In the genomic region with DNA sequence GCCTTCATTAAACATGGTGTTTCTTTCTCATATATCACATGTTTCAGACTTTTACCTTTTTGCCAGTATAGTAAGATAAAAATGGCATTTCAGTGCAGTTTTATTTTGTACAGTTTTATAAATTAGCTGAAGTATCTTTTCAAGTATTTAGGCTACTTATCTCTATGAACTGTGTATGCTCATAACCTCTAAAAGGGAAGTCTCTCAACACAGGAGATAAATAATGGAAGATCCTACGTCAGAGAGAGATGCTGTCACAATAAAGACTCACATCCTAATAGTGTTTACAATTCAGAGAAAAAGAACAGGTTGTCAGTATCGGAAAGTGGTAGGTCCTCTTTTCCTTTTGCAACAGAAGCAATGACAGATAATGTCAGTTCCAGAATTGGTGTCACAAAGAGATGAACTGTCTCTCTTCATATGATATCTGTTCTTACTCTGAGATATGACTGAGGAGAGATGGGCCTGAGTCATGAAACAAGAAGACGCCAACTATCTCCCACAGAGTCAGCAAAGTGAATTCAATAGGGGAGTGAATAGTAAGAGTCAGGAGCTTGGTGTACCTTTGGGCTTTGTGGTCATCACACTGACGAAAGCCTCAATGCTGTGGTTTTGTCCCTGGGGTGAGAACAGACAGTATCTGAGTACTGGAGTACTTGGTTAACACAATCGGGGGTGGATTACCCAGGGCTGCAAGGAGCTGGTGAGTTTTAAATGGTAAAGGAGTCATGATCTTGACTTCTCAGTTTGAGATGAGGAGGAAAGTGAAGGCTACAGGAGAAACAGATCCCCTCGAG, we compare ENCODE assay signal across 18 mouse cellular contexts.
"Had no signal": no experiment of that assay in that cellular context is flagged by ENCODE, and none has a peak within 500 bp of the region (broad histone marks: within the 10 kb centered on the region; RNA-seq: fewer than 3 reads in every experiment).

No protein-coding gene starts in this region.

- H3K4me2 ChIP-seq: limb, embryonic 12.5 days; liver, embryonic 13.5 days; lung, embryonic 15.5 days; midbrain, embryonic 11.5 days; midbrain, embryonic 15.5 days; neural tube, embryonic 15.5 days; stomach, embryonic 15.5 days had no signal

- H3K4me1 ChIP-seq: limb, embryonic 12.5 days; liver, embryonic 13.5 days; lung, embryonic 15.5 days; midbrain, embryonic 15.5 days; neural tube, embryonic 15.5 days; stomach, embryonic 15.5 days had no signal

- H3K27ac ChIP-seq: limb, embryonic 12.5 days; liver, embryonic 13.5 days; lung, embryonic 15.5 days; macrophage; midbrain, embryonic 15.5 days; neural tube, embryonic 15.5 days; stomach, embryonic 15.5 days had no signal

- H3K4me3 ChIP-seq: limb, embryonic 12.5 days; liver, embryonic 13.5 days; lung, embryonic 15.5 days; midbrain, embryonic 15.5 days; neural tube, embryonic 15.5 days; stomach, embryonic 15.5 days had no signal

- H3K9ac ChIP-seq: limb, embryonic 12.5 days; liver, embryonic 13.5 days; liver, postnatal 0 days; lung, embryonic 15.5 days; midbrain, embryonic 15.5 days; neural tube, embryonic 15.5 days; stomach, embryonic 15.5 days had no signal

- H3K27me3 ChIP-seq: limb, embryonic 12.5 days; liver, embryonic 13.5 days; lung, embryonic 15.5 days; midbrain, embryonic 15.5 days; neural tube, embryonic 15.5 days; stomach, embryonic 15.5 days had no signal

- ATAC-seq: liver, postnatal 0 days; midbrain, embryonic 15.5 days had no signal

- H3K36me3 ChIP-seq: limb, embryonic 12.5 days; liver, embryonic 13.5 days; lung, embryonic 15.5 days; midbrain, embryonic 15.5 days; neural tube, embryonic 15.5 days; stomach, embryonic 15.5 days had no signal

- DNase-seq: kidney, adult 2 months; kidney, postnatal 25 days; layer of hippocampus, postnatal 36 days; liver; liver, embryonic 13.5 days; liver, postnatal 0 days; lung, postnatal 14 days; retina, postnatal 1 day; right cerebral cortex, postnatal 14 days; thymus, adult 2 months; thymus, postnatal 25 days had no signal

- H3K9me3 ChIP-seq: limb, embryonic 12.5 days; liver, embryonic 13.5 days; lung, embryonic 15.5 days; midbrain, embryonic 15.5 days; neural tube, embryonic 15.5 days; stomach, embryonic 15.5 days had no signal
